Mouse (Mus musculus): Measurements from ENCODE around the gene Adora3.

GRCm38 (mm10) chr3:105853781-105854180 lies 16.9 kb upstream of the Adora3 start:
- TF ChIP-seq CTCF (conservative IDR thresholded peaks at IDR 0.05; ENCODE audit: insufficient read depth, insufficient read length, low read depth, low read length) = no peak
- TF ChIP-seq POLR2A (IDR thresholded peaks at IDR 0.05; ENCODE audit: low read depth, low read length) = no peak
